ENCODE assay signal across 16 mouse cellular contexts in the genomic region with DNA sequence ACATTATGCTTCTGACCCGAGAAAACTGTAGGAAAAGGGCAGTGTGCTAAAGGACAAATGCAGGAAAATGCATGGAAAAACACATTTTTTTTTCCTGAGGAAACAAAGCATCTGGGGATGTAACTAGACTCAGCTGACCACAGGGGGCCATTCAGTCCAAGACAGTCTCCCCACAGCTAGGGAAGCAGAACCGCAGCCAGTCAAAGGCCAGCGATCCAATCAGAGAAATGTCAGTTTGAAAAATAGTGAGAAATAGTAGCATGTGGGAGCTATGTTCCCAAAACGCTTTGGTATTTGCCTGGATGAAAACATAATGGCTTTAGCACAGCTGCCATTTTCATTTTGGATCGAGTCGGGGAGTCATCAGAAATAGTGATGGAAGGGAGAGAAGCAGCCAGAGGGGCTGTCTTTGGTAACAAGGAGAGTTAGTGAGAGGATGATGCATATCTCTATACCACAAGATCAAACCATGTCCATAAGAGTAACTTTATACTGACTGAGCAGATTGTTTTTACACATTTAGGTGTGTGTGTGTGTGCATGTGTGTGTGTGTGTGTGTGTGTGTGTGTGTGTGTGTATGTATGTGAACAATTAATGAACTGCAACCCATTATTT.
DNase-seq lines count a peak whose midpoint lies in the region; ATAC-seq lines count a peak whose summit lies in the region.
"Had no signal": no experiment of that assay in that cellular context is flagged by ENCODE, and none has a peak within 500 bp of the region (broad histone marks: within the 10 kb centered on the region; RNA-seq: fewer than 3 reads in every experiment).

No protein-coding gene starts in this region.

- H3K27me3 ChIP-seq in forebrain, embryonic 13.5 days = no peaks in the 10 kb centered on the region
- H3K27me3 ChIP-seq in forebrain, embryonic 16.5 days (replicated peaks; ENCODE audit: control insufficient read depth, insufficient read depth, low read length) = no peaks in the 10 kb centered on the region
- no peaks in the 10 kb centered on the region for H3K27me3 ChIP-seq in embryonic facial prominence, embryonic 15.5 days
- H3K27me3 ChIP-seq in midbrain, embryonic 11.5 days (ENCODE audit: control insufficient read depth, insufficient read depth, low read length) = no peaks in the 10 kb centered on the region
- no peaks in the 10 kb centered on the region for H3K27me3 ChIP-seq in neural tube, embryonic 14.5 days (ENCODE audit: control insufficient read depth, insufficient read depth, low read length)
- H3K27me3 ChIP-seq: heart, embryonic 12.5 days; limb, embryonic 12.5 days; megakaryocyte, embryonic 14.5 days; stomach, embryonic 15.5 days had no signal

- H3K9me3 ChIP-seq in forebrain, embryonic 13.5 days (replicated peaks) = no peaks in the 10 kb centered on the region
- no peaks in the 10 kb centered on the region for H3K9me3 ChIP-seq in forebrain, embryonic 16.5 days (ENCODE audit: control insufficient read depth, low read length)
- no peaks in the 10 kb centered on the region for H3K9me3 ChIP-seq in embryonic facial prominence, embryonic 15.5 days (replicated peaks)
- H3K9me3 ChIP-seq in midbrain, embryonic 11.5 days (ENCODE audit: control insufficient read depth, low read length) = no peaks in the 10 kb centered on the region
- no peaks in the 10 kb centered on the region for H3K9me3 ChIP-seq in neural tube, embryonic 14.5 days (ENCODE audit: control insufficient read depth, low read length)
- H3K9me3 ChIP-seq: heart, embryonic 12.5 days; limb, embryonic 12.5 days; stomach, embryonic 15.5 days had no signal

- H3K4me3 ChIP-seq in forebrain, embryonic 13.5 days = no peak overlapping the region
- H3K4me3 ChIP-seq in forebrain, embryonic 16.5 days (replicated peaks; ENCODE audit: low read length) = no peak overlapping the region
- H3K4me3 ChIP-seq in embryonic facial prominence, embryonic 15.5 days (replicated peaks) = no peak overlapping the region
- no peak overlapping the region for H3K4me3 ChIP-seq in midbrain, embryonic 11.5 days (ENCODE audit: low read depth, low read length)
- H3K4me3 ChIP-seq in neural tube, embryonic 14.5 days (ENCODE audit: low read depth, low read length) = no peak overlapping the region
- H3K4me3 ChIP-seq: heart, embryonic 12.5 days; limb, embryonic 12.5 days; megakaryocyte, embryonic 14.5 days; stomach, embryonic 15.5 days had no signal

- no peaks in the 10 kb centered on the region for H3K36me3 ChIP-seq in forebrain, embryonic 13.5 days (ENCODE audit: poor library complexity, severe bottlenecking)
- no peaks in the 10 kb centered on the region for H3K36me3 ChIP-seq in forebrain, embryonic 16.5 days (ENCODE audit: control insufficient read depth, insufficient read depth)
- H3K36me3 ChIP-seq in embryonic facial prominence, embryonic 15.5 days = no peaks in the 10 kb centered on the region
- H3K36me3 ChIP-seq in midbrain, embryonic 11.5 days (ENCODE audit: control insufficient read depth, insufficient read depth, low read length) = no peaks in the 10 kb centered on the region
- H3K36me3 ChIP-seq in neural tube, embryonic 14.5 days (ENCODE audit: control insufficient read depth, insufficient read depth, low read length) = no peaks in the 10 kb centered on the region
- H3K36me3 ChIP-seq: heart, embryonic 12.5 days; limb, embryonic 12.5 days; stomach, embryonic 15.5 days had no signal

- H3K4me2 ChIP-seq in forebrain, embryonic 13.5 days = 0 out of 2 replicates have a peak overlapping the region, but pooled peaks have one; percentile 6
- no peak overlapping the region for H3K4me2 ChIP-seq in forebrain, embryonic 16.5 days (ENCODE audit: low read length)
- H3K4me2 ChIP-seq in embryonic facial prominence, embryonic 15.5 days (replicated peaks) = 0 out of 2 replicates have a peak overlapping the region, but pooled peaks have one; percentile 12
- no peak overlapping the region for H3K4me2 ChIP-seq in midbrain, embryonic 11.5 days
- no peak overlapping the region for H3K4me2 ChIP-seq in neural tube, embryonic 14.5 days (ENCODE audit: low read depth, low read length)
- H3K4me2 ChIP-seq: heart, embryonic 12.5 days; limb, embryonic 12.5 days; stomach, embryonic 15.5 days had no signal

- H3K27ac ChIP-seq in forebrain, embryonic 13.5 days = no peak overlapping the region
- H3K27ac ChIP-seq in forebrain, embryonic 16.5 days (ENCODE audit: low read length) = no peak overlapping the region
- H3K27ac ChIP-seq in embryonic facial prominence, embryonic 15.5 days (replicated peaks) = no peak overlapping the region
- H3K27ac ChIP-seq in midbrain, embryonic 11.5 days (ENCODE audit: low read depth, low read length) = no peak overlapping the region; the same call in 1 of the 2 replicates
- H3K27ac ChIP-seq in neural tube, embryonic 14.5 days (ENCODE audit: low read depth, low read length) = no peak overlapping the region
- H3K27ac ChIP-seq: limb, embryonic 12.5 days; stomach, embryonic 15.5 days had no signal

- no peaks in the 10 kb centered on the region for H3K4me1 ChIP-seq in forebrain, embryonic 13.5 days
- no peaks in the 10 kb centered on the region for H3K4me1 ChIP-seq in forebrain, embryonic 16.5 days (replicated peaks; ENCODE audit: control insufficient read depth, insufficient read depth, low read length)
- H3K4me1 ChIP-seq in embryonic facial prominence, embryonic 15.5 days = no peaks in the 10 kb centered on the region
- no peaks in the 10 kb centered on the region for H3K4me1 ChIP-seq in midbrain, embryonic 11.5 days (ENCODE audit: control insufficient read depth, insufficient read depth, low read length)
- H3K4me1 ChIP-seq in neural tube, embryonic 14.5 days (ENCODE audit: control insufficient read depth, insufficient read depth, low read length) = no peaks in the 10 kb centered on the region
- H3K4me1 ChIP-seq: heart, embryonic 12.5 days; limb, embryonic 12.5 days; megakaryocyte, embryonic 14.5 days; stomach, embryonic 15.5 days had no signal

- ATAC-seq in forebrain, embryonic 13.5 days = peak; percentile 19; the same call in 1 of the 2 replicates
- ATAC-seq in forebrain, embryonic 16.5 days = no peak
- ATAC-seq in embryonic facial prominence, embryonic 15.5 days (ENCODE audit: insufficient number of reproducible peaks, low FRiP score, low TSS enrichment, low read depth) = no peak
- peak; percentile 73; the same call in 1 of the 2 replicates for ATAC-seq in midbrain, embryonic 11.5 days (ENCODE audit: low FRiP score)
- ATAC-seq in neural tube, embryonic 14.5 days (ENCODE audit: low read depth) = peak; percentile 49
- ATAC-seq in inflammation-experienced regulatory T-cells, adult 6 months = no peak

- no peak overlapping the region for H3K9ac ChIP-seq in forebrain, embryonic 13.5 days
- no peak overlapping the region for H3K9ac ChIP-seq in forebrain, embryonic 16.5 days (replicated peaks; ENCODE audit: low read depth, low read length)
- no peak overlapping the region for H3K9ac ChIP-seq in embryonic facial prominence, embryonic 15.5 days
- 0 out of 2 replicates have a peak overlapping the region, but pooled peaks have one; percentile 14 for H3K9ac ChIP-seq in midbrain, embryonic 11.5 days (ENCODE audit: low read length)
- H3K9ac ChIP-seq in neural tube, embryonic 14.5 days (replicated peaks; ENCODE audit: low read depth, low read length) = no peak overlapping the region
- H3K9ac ChIP-seq: heart, embryonic 12.5 days; limb, embryonic 12.5 days; stomach, embryonic 15.5 days had no signal

- WGBS in forebrain, embryonic 13.5 days = 28% methylated on average over 6 of the region's 6 CpGs
- WGBS in forebrain, embryonic 16.5 days = 29% methylated on average over 6 of the region's 6 CpGs
- WGBS in embryonic facial prominence, embryonic 15.5 days = 41% methylated on average over 6 of the region's 6 CpGs
- 35% methylated on average over 6 of the region's 6 CpGs for WGBS in midbrain, embryonic 11.5 days
- WGBS in neural tube, embryonic 14.5 days = 38% methylated on average over 6 of the region's 6 CpGs

- peak; percentile 81 for DNase-seq in midbrain, embryonic 11.5 days (ENCODE audit: low spot score, missing footprints)
- no peak for DNase-seq in frontal cortex, postnatal 36 days (ENCODE audit: low spot score in 2 of 2)
- no peak for DNase-seq in testis, postnatal 10 days (ENCODE audit: low spot score)
- DNase-seq: cerebellum, adult 9-11 months; gastrocnemius, postnatal 25 days; kidney, postnatal 10 days; lung, adult 2 months had no signal

Comparison
In these comparisons a context has a peak if more than half of its experiments do, and no peak if none do; other contexts are left out.
1. ATAC-seq: peak in forebrain, embryonic 13.5 days (single experiment), midbrain, embryonic 11.5 days (single experiment) and neural tube, embryonic 14.5 days (single experiment); none in forebrain, embryonic 16.5 days (single experiment), embryonic facial prominence, embryonic 15.5 days (single experiment) and inflammation-experienced regulatory T-cells, adult 6 months (single experiment).
2. H3K4me2 ChIP-seq: peak in forebrain, embryonic 13.5 days (single experiment) and embryonic facial prominence, embryonic 15.5 days (single experiment); none in forebrain, embryonic 16.5 days (single experiment), midbrain, embryonic 11.5 days (single experiment) and neural tube, embryonic 14.5 days (single experiment).